Mouse (Mus musculus) limb, embryonic 14.5 days (tissue): ENCODE data around the gene Rgs12. TPM values are rescaled to one million over a fixed set of nuclear protein-coding genes. Genes with fewer than 3 reads are reported as not detected.

Source experiments
- ATAC-seq: fragments of 200-750 bp; cut with Nextera tagmentation; 2 replicates; pipeline ENCODE4 v1.8.0; 2017; ENCODE audit warnings: low read depth, moderate number of reproducible peaks, moderate TSS enrichment; ENCODE audit not compliant: low FRiP score
- DNase-seq: peaks from one replicate; pipeline ENCODE4 v3.0.0-alpha.2; 2015; ENCODE audit warnings: low spot score
- H3K27ac ChIP-seq: fragments of 300-500 bp; sonication (generic); replicated peaks from 2 replicates; pipeline ENCODE4 v1.5.1; 2014; ENCODE audit warnings: low read depth, mild to moderate bottlenecking, low read length, moderate library complexity, mixed read lengths
- H3K27me3 ChIP-seq: fragments of 300-500 bp; sonication (generic); 2 replicates; pipeline ENCODE4 v1.6.1; 2014; ENCODE audit warnings: low read length, mixed read lengths; ENCODE audit not compliant: control insufficient read depth, insufficient read depth
- H3K36me3 ChIP-seq: fragments of 300-500 bp; sonication (generic); 2 replicates; pipeline ENCODE4 v1.6.1; 2014; ENCODE audit warnings: mild to moderate bottlenecking, low read length, moderate library complexity, mixed read lengths; ENCODE audit not compliant: control insufficient read depth, insufficient read depth
- H3K4me1 ChIP-seq: fragments of 300-500 bp; sonication (generic); 2 replicates; pipeline ENCODE4 v1.6.1; 2014; ENCODE audit warnings: antibody characterized with exemption, low read length, mixed read lengths; ENCODE audit not compliant: control insufficient read depth, insufficient read depth
- H3K4me2 ChIP-seq: fragments of 300-500 bp; sonication (generic); replicated peaks from 2 replicates; pipeline ENCODE4 v1.6.1; 2014; ENCODE audit warnings: low read depth, mild to moderate bottlenecking, low read length, moderate library complexity; ENCODE audit not compliant: severe bottlenecking
- H3K4me3 ChIP-seq: fragments of 300-500 bp; sonication (generic); replicated peaks from 2 replicates; pipeline ENCODE4 v1.5.1; 2014; ENCODE audit warnings: low read length
- H3K9ac ChIP-seq: fragments of 300-500 bp; sonication (generic); 2 replicates; pipeline ENCODE4 v1.6.1; 2014; ENCODE audit warnings: mild to moderate bottlenecking, low read depth, low read length, moderate library complexity; ENCODE audit not compliant: severe bottlenecking
- H3K9me3 ChIP-seq: fragments of 300-500 bp; sonication (generic); 2 replicates; pipeline ENCODE4 v1.6.1; 2016; ENCODE audit warnings: low read length; ENCODE audit not compliant: control insufficient read depth
- POLR2A ChIP-seq: fragments of 200-500 bp; IDR thresholded peaks from 2 replicates; pipeline ENCODE4 v1.8.0; 2012; ENCODE audit warnings: inconsistent platforms, mild to moderate bottlenecking, moderate library complexity, borderline replicate concordance; ENCODE audit not compliant: insufficient read depth, insufficient read length; ENCODE audit errors: extremely low read depth
- WGBS: fragments of 180-500 bp; shearing (Covaris S2); extraction: QIAGEN DNeasy Blood & Tissue Kit; methylation state at CpG from one replicate; pipeline ENCODE4 v1.1.7; 2014; 5-methylcytosine and 5-hydroxymethylcytosine counted together
- polyA plus RNA-seq, 2 experiments: library from polyadenylated mRNA; depleted of rRNA in 1 of 2; stranded (reverse) in 1 of 2; unstranded in 1 of 2; fragments of >200 nt; fragmentation: Nextera tagmentation in 1 of 2; extraction: Ambion mirVana in 1 of 2; gene quantifications; 2 replicates each; pipeline versions ENCODE4 v1.2.1 to v1.2.3; 2012 to 2014

Gene Rgs12
- polyA plus RNA-seq, 2 experiments: 32.6 to 40.4 TPM

GRCm38 (mm10) chr5:34960021-34960420, 10.8 kb downstream of the Rgs12 start:
- H3K4me2 ChIP-seq: no peak overlapping the region
- no peak overlapping the region for H3K9ac ChIP-seq
- WGBS: 91% methylated on average over 1 of the region's 1 CpGs
- no peaks in the 10 kb centered on the region for H3K27me3 ChIP-seq
- no peak overlapping the region for H3K4me3 ChIP-seq
- TF ChIP-seq POLR2A: no peak
- peaks cover 11% of the 10 kb centered on the region for H3K4me1 ChIP-seq
- H3K9me3 ChIP-seq: no peaks in the 10 kb centered on the region
- ATAC-seq: no peak
- H3K27ac ChIP-seq: no peak overlapping the region
- DNase-seq: no peak
- H3K36me3 ChIP-seq: peaks cover 4% of the 10 kb centered on the region

- H3K27me3 ChIP-seq: no peaks in the 10 kb centered on the region
- TF ChIP-seq POLR2A: no peak
- WGBS: 97% methylated on average over 12 of the region's 12 CpGs
These were observed 16.3 kb downstream of the Rgs12 start for GRCm38 (mm10) chr5:34965531-34965930.

GRCm38 (mm10) chr5:34968386-34968785, 19.1 kb downstream of the Rgs12 start:
- Histone ChIP-seq H3K36me3 (peaks cover 58% of the 10 kb centered on the region), H3K27me3 (no peaks in the 10 kb centered on the region), H3K27ac (no peak overlapping the region), H3K9ac (no peak overlapping the region), H3K4me3 (no peak overlapping the region), H3K4me1 (no peaks in the 10 kb centered on the region), H3K9me3 (no peaks in the 10 kb centered on the region), H3K4me2 (no peak overlapping the region)
- DNase-seq (no peak), ATAC-seq (no peak)
- WGBS: 79% methylated on average over 5 of the region's 5 CpGs
- no peak for TF ChIP-seq POLR2A

More at GRCm38 (mm10) chr5:34965531-34965930, 16.3 kb downstream of the Rgs12 start:
- Histone ChIP-seq H3K9ac (no peak overlapping the region), H3K9me3 (no peaks in the 10 kb centered on the region), H3K36me3 (peaks cover 39% of the 10 kb centered on the region), H3K4me1 (no peaks in the 10 kb centered on the region), H3K4me2 (no peak overlapping the region), H3K4me3 (no peak overlapping the region), H3K27ac (no peak overlapping the region)
- no peak for ATAC-seq
- no peak for DNase-seq

GRCm38 (mm10) chr5:34972471-34972870, 23.2 kb downstream of the Rgs12 start:
- DNase-seq (no peak), ATAC-seq (no peak)
- WGBS: 87% methylated on average over 3 of the region's 3 CpGs
- Histone ChIP-seq H3K4me3 (no peak overlapping the region), H3K27ac (no peak overlapping the region), H3K4me1 (no peaks in the 10 kb centered on the region), H3K36me3 (peaks cover 64% of the 10 kb centered on the region), H3K9ac (no peak overlapping the region), H3K9me3 (no peaks in the 10 kb centered on the region), H3K4me2 (no peak overlapping the region), H3K27me3 (no peaks in the 10 kb centered on the region)
- no peak for TF ChIP-seq POLR2A

GRCm38 (mm10) chr5:34973560-34974317, 24.5 kb downstream of the Rgs12 start:
- no peak overlapping the region for H3K4me3 ChIP-seq
- no peaks in the 10 kb centered on the region for H3K4me1 ChIP-seq
- H3K27ac ChIP-seq: no peak overlapping the region
- no peak for TF ChIP-seq POLR2A
- 88% methylated on average over 8 of the region's 8 CpGs for WGBS
- peaks cover 67% of the 10 kb centered on the region for H3K36me3 ChIP-seq
- DNase-seq (no peak), ATAC-seq (no peak)
- H3K9ac ChIP-seq: no peak overlapping the region
- no peaks in the 10 kb centered on the region for H3K27me3 ChIP-seq
- no peak overlapping the region for H3K4me2 ChIP-seq
- H3K9me3 ChIP-seq: no peaks in the 10 kb centered on the region
